Comparison of ENCODE assay signal across 35 mouse cellular contexts in genomic region chr8:74640636-74641035, GRCm38 (mm10).
"Had no signal": no experiment of that assay in that cellular context is flagged by ENCODE, and none has a peak within 500 bp of the region (broad histone marks: within the 10 kb centered on the region; RNA-seq: fewer than 3 reads in every experiment).

No protein-coding gene starts in this region.

- H3K4me1 ChIP-seq: heart, embryonic 10.5 days; heart, embryonic 12.5 days; heart, embryonic 13.5 days; heart, embryonic 15.5 days; hindbrain, embryonic 10.5 days; hindbrain, embryonic 12.5 days; hindbrain, embryonic 13.5 days; hindbrain, embryonic 15.5 days; intestine, embryonic 15.5 days; kidney, embryonic 15.5 days had no signal

- H3K27ac ChIP-seq: heart, embryonic 10.5 days; heart, embryonic 13.5 days; heart, embryonic 15.5 days; hindbrain, embryonic 10.5 days; hindbrain, embryonic 12.5 days; hindbrain, embryonic 13.5 days; hindbrain, embryonic 14.5 days; hindbrain, embryonic 15.5 days; hindbrain, postnatal 0 days; intestine, embryonic 15.5 days; kidney, embryonic 15.5 days; kidney, postnatal 0 days; layer of hippocampus, adult 2 months had no signal

- ATAC-seq: hindbrain, embryonic 16.5 days; hindbrain, postnatal 0 days; inflammation-experienced regulatory T-cells, adult 6 months; intestine, embryonic 15.5 days; intestine, embryonic 16.5 days; intestine, postnatal 0 days had no signal

- H3K36me3 ChIP-seq: heart, embryonic 10.5 days; heart, embryonic 12.5 days; heart, embryonic 13.5 days; heart, embryonic 15.5 days; hindbrain, embryonic 10.5 days; hindbrain, embryonic 12.5 days; hindbrain, embryonic 13.5 days; hindbrain, embryonic 15.5 days; intestine, embryonic 15.5 days; kidney, embryonic 15.5 days had no signal

- H3K4me2 ChIP-seq: heart, embryonic 11.5 days; heart, embryonic 12.5 days; heart, embryonic 13.5 days; heart, embryonic 15.5 days; hindbrain, embryonic 12.5 days; hindbrain, embryonic 13.5 days; hindbrain, embryonic 14.5 days; hindbrain, embryonic 15.5 days; intestine, embryonic 15.5 days; kidney, embryonic 15.5 days had no signal

- H3K4me3 ChIP-seq: heart, embryonic 10.5 days; heart, embryonic 12.5 days; heart, embryonic 13.5 days; heart, embryonic 15.5 days; hindbrain, embryonic 10.5 days; hindbrain, embryonic 12.5 days; hindbrain, embryonic 13.5 days; hindbrain, embryonic 15.5 days; intestine, embryonic 15.5 days; kidney, embryonic 15.5 days; layer of hippocampus, adult 2 months had no signal

- DNase-seq: heart, postnatal 10 days; heart, postnatal 14 days; heart, postnatal 36 days; heart, postnatal 4 days; kidney, adult 11 months; kidney, adult 18-20 months; kidney, adult 2 months; kidney, adult 8-10 months; kidney, adult 9 months; kidney, postnatal 10 days; kidney, postnatal 14 days; kidney, postnatal 25 days; kidney, postnatal 36 days; kidney, postnatal 4 days; layer of hippocampus, adult 9-11 months; layer of hippocampus, postnatal 36 days had no signal

- H3K27me3 ChIP-seq: heart, embryonic 12.5 days; heart, embryonic 13.5 days; heart, embryonic 15.5 days; hindbrain, embryonic 12.5 days; hindbrain, embryonic 13.5 days; hindbrain, embryonic 15.5 days; intestine, embryonic 15.5 days; kidney, embryonic 15.5 days had no signal

- H3K9me3 ChIP-seq: heart, embryonic 10.5 days; heart, embryonic 12.5 days; heart, embryonic 13.5 days; heart, embryonic 15.5 days; hindbrain, embryonic 10.5 days; hindbrain, embryonic 12.5 days; hindbrain, embryonic 13.5 days; hindbrain, embryonic 15.5 days; intestine, embryonic 15.5 days; kidney, embryonic 15.5 days had no signal

- H3K9ac ChIP-seq: heart, embryonic 12.5 days; heart, embryonic 13.5 days; heart, embryonic 15.5 days; hindbrain, embryonic 12.5 days; hindbrain, embryonic 13.5 days; hindbrain, embryonic 14.5 days; hindbrain, embryonic 15.5 days; intestine, embryonic 15.5 days; kidney, embryonic 15.5 days had no signal
